Mouse (Mus musculus): ENCODE results near the gene Cyb5r2.

Gene Cyb5r2

GRCm38 (mm10) chr7:107722536-107722935 is 35.3 kb downstream of the Cyb5r2 start:
- no peak for DNase-seq (ENCODE audit: low spot score)

DNA sequence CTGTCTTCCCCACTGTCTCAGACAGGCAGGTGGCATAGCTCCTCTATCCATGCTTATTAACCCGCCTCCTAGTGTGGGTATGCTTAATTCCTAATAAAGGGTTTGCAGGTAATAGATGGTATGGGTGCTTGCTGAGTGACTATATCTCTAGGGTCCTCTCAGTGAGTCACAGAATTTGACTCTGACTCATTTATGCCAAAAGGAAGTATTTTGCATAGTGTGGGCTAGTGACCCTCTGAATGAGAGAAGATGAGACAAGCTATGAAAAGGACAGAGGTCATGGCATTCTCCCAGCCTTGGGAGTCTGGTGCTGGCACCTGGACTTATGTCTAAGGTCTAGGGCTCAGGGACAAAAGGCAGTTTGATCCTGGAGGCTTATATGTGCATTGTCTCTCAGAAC is 37.1 kb downstream of the Cyb5r2 start:
- no peak for DNase-seq (ENCODE audit: low spot score)

DNA sequence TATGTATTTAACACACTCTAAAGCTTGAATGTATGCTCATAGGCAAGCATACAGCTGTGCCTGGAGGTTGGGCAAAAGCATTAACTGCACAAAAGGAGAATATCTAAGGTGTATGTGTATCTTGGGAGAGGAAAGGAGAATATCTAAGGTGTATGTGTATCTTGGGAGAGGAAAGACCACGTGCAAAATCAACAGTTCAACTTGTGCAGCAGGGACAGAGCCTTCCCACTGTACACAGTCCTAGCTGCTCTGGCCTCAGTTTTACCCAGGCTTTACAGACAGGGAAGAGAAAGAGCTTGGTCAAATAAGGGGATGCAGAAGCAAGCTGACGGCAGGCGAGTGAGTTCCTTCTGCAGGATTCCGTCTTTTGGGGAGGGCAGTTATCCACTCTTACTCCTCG is 43.8 kb downstream of the Cyb5r2 start:
- no peak for DNase-seq (ENCODE audit: low spot score)

- DNase-seq (ENCODE audit: low spot score), result no peak
Observed at GRCm38 (mm10) chr7:107712743-107713142, 45.1 kb downstream of the Cyb5r2 start.

DNA sequence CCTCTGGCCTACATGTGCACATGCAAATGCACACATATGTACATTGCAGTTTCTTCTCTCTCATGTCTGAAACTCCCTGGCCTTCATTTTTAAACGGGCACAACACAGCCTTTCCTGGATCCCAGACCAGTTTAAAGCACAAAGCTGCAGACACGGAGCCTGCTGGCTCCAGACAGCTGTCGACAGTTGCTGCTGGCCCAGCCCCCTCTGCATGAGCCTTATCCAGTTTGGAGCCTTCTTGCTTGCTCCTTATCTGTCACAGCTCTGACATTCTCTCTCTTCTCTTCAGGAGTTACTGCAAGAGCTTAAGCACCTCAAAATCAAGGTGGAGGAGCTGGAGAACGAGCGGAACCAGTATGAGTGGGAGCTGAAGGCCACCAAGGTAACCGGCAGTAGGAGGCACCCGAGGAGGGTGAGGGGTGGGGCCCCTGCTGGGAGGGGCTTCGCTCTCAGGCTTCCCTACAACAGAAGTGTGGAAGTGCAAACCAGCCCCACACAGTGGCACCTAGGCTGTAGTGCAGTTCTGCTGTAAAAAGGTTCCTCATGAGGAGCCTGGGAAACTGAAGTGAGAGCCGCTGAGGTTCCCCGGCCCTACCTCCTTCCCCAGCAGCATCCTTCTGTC is 49.2 kb downstream of the Cyb5r2 start:
- peak; percentile 88 for DNase-seq (ENCODE audit: low spot score)

DNA sequence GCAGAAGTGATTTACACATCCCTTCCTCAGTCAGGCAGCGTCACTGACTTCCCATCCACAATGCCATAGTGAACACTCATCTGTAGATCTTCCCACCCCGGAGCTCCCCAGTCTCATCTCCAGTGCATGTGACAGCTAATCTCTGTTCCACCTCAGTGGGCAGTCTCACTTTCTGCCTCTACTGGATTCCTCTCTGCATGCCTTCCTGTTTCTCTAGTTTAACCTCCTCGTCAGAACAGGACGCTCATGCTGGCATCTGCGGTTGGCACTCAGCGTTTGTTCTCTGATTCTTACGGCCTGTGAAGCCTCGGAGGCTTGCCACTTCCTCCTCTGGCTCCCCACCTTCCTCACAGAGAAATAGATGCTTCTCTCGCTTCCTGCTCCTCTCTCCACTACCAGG is 50.2 kb downstream of the Cyb5r2 start:
- no peak for DNase-seq (ENCODE audit: low spot score)

- DNase-seq (ENCODE audit: low spot score), result peak; percentile 65
Observed at GRCm38 (mm10) chr7:107705941-107706340, 51.9 kb downstream of the Cyb5r2 start.

DNA sequence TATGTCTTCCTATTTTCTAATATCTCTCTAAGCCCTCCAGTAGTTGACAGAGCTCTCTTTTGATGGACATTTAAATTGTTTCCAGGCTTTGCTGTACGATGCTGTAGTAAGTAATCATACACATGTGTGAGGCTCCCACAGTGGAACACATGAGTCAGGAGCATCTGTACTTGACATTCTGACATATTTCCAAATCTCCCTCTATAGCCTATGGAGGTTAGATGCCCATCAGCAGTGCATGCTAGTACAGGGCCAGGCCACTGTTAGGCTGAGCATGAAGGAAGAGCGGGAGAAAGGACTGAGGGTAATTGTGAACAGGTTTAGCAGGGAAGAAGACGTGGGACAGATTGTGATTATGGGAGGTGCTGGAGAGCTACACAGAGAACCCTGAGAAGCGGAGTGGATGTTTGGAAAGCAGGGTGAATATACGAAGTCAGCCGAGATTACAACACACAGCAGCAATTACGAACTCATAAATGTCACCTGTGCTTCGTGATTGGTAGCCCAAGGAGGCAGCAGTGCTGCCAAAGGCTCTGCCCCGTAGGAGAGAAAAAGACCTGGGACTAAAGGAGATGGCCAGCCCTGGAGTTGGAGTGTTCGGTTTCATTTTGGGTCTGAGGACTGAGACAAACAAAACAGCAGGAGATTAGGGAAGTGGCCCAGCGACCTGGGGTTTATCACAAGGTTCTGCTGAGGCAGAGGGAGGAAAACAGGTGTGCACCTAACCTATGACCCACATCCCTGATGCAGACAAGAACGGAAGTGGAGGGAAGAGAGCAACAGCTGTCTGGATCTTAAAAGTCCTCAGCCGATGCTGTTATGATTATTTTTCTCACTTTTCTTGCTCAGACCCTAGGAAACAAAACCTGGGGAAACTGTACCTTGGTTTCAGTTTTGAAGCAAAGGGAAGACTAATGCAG is 55.1 kb downstream of the Cyb5r2 start:
- DNase-seq (ENCODE audit: low spot score), result no peak

DNA sequence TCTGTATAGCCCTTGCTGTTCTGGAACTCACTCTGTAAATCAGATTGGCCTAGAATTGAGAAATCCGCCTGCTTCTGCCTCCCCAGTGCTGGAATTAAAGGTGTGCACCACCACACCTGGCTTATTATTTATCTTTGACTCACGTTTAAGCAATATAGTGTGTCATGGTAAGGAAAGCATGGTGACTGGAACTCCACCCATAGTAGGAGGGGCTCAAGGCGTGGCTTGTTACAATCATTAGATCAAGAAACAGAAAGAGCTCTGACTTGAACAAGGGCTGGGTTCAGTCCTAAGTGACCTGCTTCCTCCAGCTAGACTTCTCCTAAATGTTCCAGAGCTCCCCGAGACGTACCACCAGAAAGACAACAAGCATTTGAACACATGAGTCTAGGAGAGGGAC is 57.2 kb downstream of the Cyb5r2 start:
- no peak for DNase-seq (ENCODE audit: low spot score)

DNA sequence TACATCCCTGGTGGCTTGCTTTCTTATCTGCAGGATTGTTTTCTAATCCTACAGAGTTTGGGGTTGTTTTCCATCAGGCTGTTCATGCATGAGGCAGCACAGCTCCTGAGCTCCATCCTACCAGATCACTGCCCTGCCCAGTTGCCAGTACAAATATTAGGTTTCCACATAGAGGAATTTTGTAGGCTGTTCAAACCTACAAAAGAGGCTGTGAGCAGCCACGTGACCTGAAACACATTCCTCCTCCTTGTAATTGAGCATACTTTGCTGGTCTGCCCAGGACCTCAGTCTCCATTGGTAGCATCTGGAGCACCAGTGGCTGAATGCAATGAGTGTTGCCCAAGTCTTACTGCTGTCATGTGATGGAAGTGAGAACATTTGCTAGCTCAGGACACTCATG is 57.9 kb downstream of the Cyb5r2 start:
- DNase-seq (ENCODE audit: low spot score), result no peak

Measured in testis, postnatal 10 days (tissue).